Mouse (Mus musculus) cortical plate, adult 2 months (tissue): ENCODE measurements around the gene Pigf.

ENCODE experiments used
- CTCF ChIP-seq: fragments of 200-500 bp; IDR thresholded peaks from 2 replicates; pipeline ENCODE4 v1.5.1; 2011; ENCODE audit warnings: mild to moderate bottlenecking, control low read depth, low read length; ENCODE audit not compliant: insufficient read depth; ENCODE audit errors: extremely low read depth
- POLR2A ChIP-seq: fragments of 200-500 bp; IDR thresholded peaks from 2 replicates; pipeline ENCODE4 v1.6.1; 2011; ENCODE audit warnings: mild to moderate bottlenecking, low read length, control low read depth; ENCODE audit not compliant: insufficient read depth; ENCODE audit errors: extremely low read depth

DNA sequence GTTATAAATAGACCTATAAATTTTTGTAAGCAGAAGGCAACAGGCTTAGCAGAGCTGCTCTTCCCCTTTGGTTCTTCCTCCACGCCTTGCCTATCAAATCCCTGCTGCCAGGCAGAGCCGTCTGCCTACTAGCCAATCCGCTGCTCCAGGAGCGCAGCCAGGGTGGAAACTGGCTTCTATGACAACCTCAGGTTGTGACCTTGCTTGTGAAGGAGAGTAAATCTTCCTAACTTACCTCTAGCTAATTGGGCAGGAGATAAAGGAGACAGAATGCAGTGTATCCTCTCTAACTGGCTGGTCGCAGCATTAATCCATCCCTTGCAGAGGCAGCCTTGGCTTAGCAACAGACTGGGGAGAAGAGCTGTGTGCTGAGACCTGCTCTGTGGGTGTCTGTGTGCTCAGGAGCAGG lies 29.8 kb upstream of the Pigf start:
- TF ChIP-seq CTCF, result no peak
- no peak for TF ChIP-seq POLR2A
